Comparison of ENCODE assay signal across 8 mouse cellular contexts in genomic region chr17:62883476-62884128, GRCm38 (mm10). TPM values are rescaled to one million over a fixed set of nuclear protein-coding genes. Genes with fewer than 3 reads are reported as not detected.
DNase-seq lines count a peak whose midpoint lies in the region; ATAC-seq and TF ChIP-seq lines count a peak whose summit lies in the region.

No protein-coding gene starts in this region.

- H3K4me2 ChIP-seq in embryonic facial prominence, embryonic 12.5 days (replicated peaks), result peak overlapping the region; percentile 85
- peak overlapping the region; percentile 100 for H3K4me2 ChIP-seq in heart, postnatal 0 days (ENCODE audit: low read depth, low read length)

- H3K27ac ChIP-seq in embryonic facial prominence, embryonic 12.5 days, result peak overlapping the region; percentile 97
- H3K27ac ChIP-seq in heart, postnatal 0 days (ENCODE audit: low read depth), result peak overlapping the region; percentile 86
- peak overlapping the region; percentile 50 for H3K27ac ChIP-seq in layer of hippocampus, adult 2 months
- H3K27ac ChIP-seq in macrophage, result no peak overlapping the region

- no peak for TF ChIP-seq CTCF in C2C12 (IDR thresholded peaks at IDR 0.05; ENCODE audit: control insufficient read depth, insufficient read depth, insufficient read length)
- no peak for TF ChIP-seq CTCF in heart, postnatal 0 days (IDR thresholded peaks at IDR 0.05; ENCODE audit: low read depth)
- no peak for TF ChIP-seq CTCF in layer of hippocampus, adult 2 months (conservative IDR thresholded peaks at IDR 0.05)

- peaks cover 6% of the 10 kb centered on the region; the same call in 1 of the 2 replicates for H3K4me1 ChIP-seq in embryonic facial prominence, embryonic 12.5 days
- H3K4me1 ChIP-seq in heart, postnatal 0 days (ENCODE audit: control insufficient read depth, insufficient read depth), result no peaks in the 10 kb centered on the region

- peaks cover 23% of the 10 kb centered on the region for H3K79me3 ChIP-seq in C2C12 (ENCODE audit: low read depth)

- peak overlapping the region; percentile 74 for H3ac ChIP-seq in C2C12 (ENCODE audit: control insufficient read depth, insufficient read length, low read depth)

- H3K9me3 ChIP-seq in embryonic facial prominence, embryonic 12.5 days, result no peaks in the 10 kb centered on the region
- H3K9me3 ChIP-seq in heart, postnatal 0 days (replicated peaks; ENCODE audit: control insufficient read depth, low read length), result no peaks in the 10 kb centered on the region

- WGBS in embryonic facial prominence, embryonic 12.5 days, result under 1% methylated on average over 34 of the region's 34 CpGs
- WGBS in heart, postnatal 0 days, result under 1% methylated on average over 34 of the region's 34 CpGs
- WGBS in macrophage (ENCODE audit: missing documents), result 2% methylated on average over 34 of the region's 34 CpGs

- H3K36me3 ChIP-seq in C2C12 (ENCODE audit: control insufficient read depth, insufficient read depth) (no peaks in the 10 kb centered on the region), macrophage (ENCODE audit: inconsistent target) (no peaks in the 10 kb centered on the region)
- no peaks in the 10 kb centered on the region for H3K36me3 ChIP-seq in embryonic facial prominence, embryonic 12.5 days
- no peaks in the 10 kb centered on the region for H3K36me3 ChIP-seq in heart, postnatal 0 days (replicated peaks; ENCODE audit: control insufficient read depth, insufficient read depth, low read length)

- H3K9ac ChIP-seq in embryonic facial prominence, embryonic 12.5 days, result peak overlapping the region; percentile 60
- peak overlapping the region; percentile 60 for H3K9ac ChIP-seq in heart, postnatal 0 days (replicated peaks; ENCODE audit: low read depth, low read length)

- TF ChIP-seq EP300 in heart, postnatal 0 days (IDR thresholded peaks at IDR 0.05; ENCODE audit: low read depth), result no peak

- H3K79me2 ChIP-seq in C2C12 (ENCODE audit: control insufficient read depth, insufficient read depth) (peaks cover 38% of the 10 kb centered on the region), macrophage (ENCODE audit: inconsistent target) (no peaks in the 10 kb centered on the region)

- DNase-seq in adrenal gland, adult (ENCODE audit: inconsistent age in 2 of 2, low spot score in 1 of 2), result peak; percentile 55 to 78
- peak; percentile 25 for DNase-seq in heart, postnatal 0 days (ENCODE audit: low spot score)
- DNase-seq in layer of hippocampus, adult 2 months (ENCODE audit: low spot score in 2 of 2), result peak in 1 of 2 experiments; percentile 13
- DNase-seq in right cerebral cortex, postnatal 4 days, result peak; percentile 58
- no peak for DNase-seq in thymus, postnatal 10 days (ENCODE audit: low spot score in 2 of 2)

- H3K4me3 ChIP-seq in C2C12 (ENCODE audit: insufficient read depth, poor library complexity, severe bottlenecking) (peak overlapping the region; percentile 74), macrophage (ENCODE audit: inconsistent target) (peak overlapping the region; percentile 21)
- peak overlapping the region; percentile 96 for H3K4me3 ChIP-seq in embryonic facial prominence, embryonic 12.5 days
- H3K4me3 ChIP-seq in heart, postnatal 0 days (ENCODE audit: low read depth, low read length), result peak overlapping the region; percentile 91
- peak overlapping the region; percentile 63 for H3K4me3 ChIP-seq in layer of hippocampus, adult 2 months

- no peak for ATAC-seq in embryonic facial prominence, embryonic 12.5 days (ENCODE audit: insufficient number of reproducible peaks, insufficient read depth, low FRiP score, low TSS enrichment)
- ATAC-seq in heart, postnatal 0 days (ENCODE audit: insufficient read depth, low read depth), result no peak

- no peaks in the 10 kb centered on the region for H3K27me3 ChIP-seq in C2C12 (ENCODE audit: control insufficient read depth, insufficient read depth, insufficient read length)
- no peaks in the 10 kb centered on the region for H3K27me3 ChIP-seq in embryonic facial prominence, embryonic 12.5 days
- no peaks in the 10 kb centered on the region; the same call in 1 of the 2 replicates for H3K27me3 ChIP-seq in heart, postnatal 0 days (ENCODE audit: control insufficient read depth, insufficient read depth, low read length)

TF ChIP-seq in C2C12, 6 proteins besides CTCF, POLR2A, EP300 and RAD21:
- no peak for TF ChIP-seq USF1 (IDR thresholded peaks at IDR 0.05; ENCODE audit: low read depth)
- TF ChIP-seq CEBPB (IDR thresholded peaks at IDR 0.05; ENCODE audit: low read depth), result no peak
- TF ChIP-seq MYOD1 (IDR thresholded peaks at IDR 0.05; ENCODE audit: control insufficient read depth, insufficient read length, low read depth), result no peak
- no peak for TF ChIP-seq FOSL1 (IDR thresholded peaks at IDR 0.05; ENCODE audit: insufficient read depth, low read length, poor library complexity, severe bottlenecking)
- TF ChIP-seq MYOG (IDR thresholded peaks at IDR 0.05; ENCODE audit: control insufficient read depth, extremely low read depth, insufficient read length), result no peak
- no peak for TF ChIP-seq MAX (IDR thresholded peaks at IDR 0.05)

RNA-seq across cellular contexts. Expression of gene Efna5, which starts 2.5 kb away (rescaled TPM):
- polyA plus RNA-seq in C2C12 (2012; fragmentation: generic; extraction: Trizol) (8.1 TPM), macrophage (2018) (not detected in 3 replicates)
- polyA plus RNA-seq in embryonic facial prominence, embryonic 12.5 days (2016; fragmentation: Nextera tagmentation; extraction: Ambion mirVana), result 72.4 and 82.6 TPM in 2 replicates
- total RNA-seq in heart, postnatal 0 days (2014; rRNA removed; ENCODE audit: low replicate concordance), result 3.7 and 5.4 TPM in 2 replicates
- polyA plus RNA-seq in heart, postnatal 0 days (2015; fragmentation: Nextera tagmentation; extraction: Ambion mirVana), result 16.2 and 17.0 TPM in 2 replicates
- 1 to 10 TPM; 6.7 to 8.5 TPM for total RNA-seq in layer of hippocampus, adult 2 months (2021)
- total RNA-seq in macrophage (2018; cell fraction: chromatin; rRNA removed), result 1 to 10 TPM in 1 of 26 experiments, not detected in 25; 5.1 TPM
- total RNA-seq in macrophage (2018; cell fraction: cytosol; rRNA removed), result not detected
- 1 to 10 TPM in 1 of 26 experiments, not detected in 25; 1.2 TPM for total RNA-seq in macrophage (2018; cell fraction: nucleus; rRNA removed)

Comparison
In these comparisons a context has a peak if more than half of its experiments do, and no peak if none do; other contexts are left out.
1. H3K4me3 ChIP-seq: peak in every context shown above with its lines; median percentile 96 in embryonic facial prominence, embryonic 12.5 days; 91 in heart, postnatal 0 days; 74 in C2C12; 63 in layer of hippocampus, adult 2 months; 21 in macrophage.
2. DNase-seq: peak in adrenal gland, adult (2 of 2), heart, postnatal 0 days (single experiment) and right cerebral cortex, postnatal 4 days (single experiment); none in thymus, postnatal 10 days (0 of 2).